Mouse (Mus musculus): ENCODE measurements around the gene Pigs. TPM values are rescaled to one million over a fixed set of nuclear protein-coding genes. Genes with fewer than 3 reads are reported as not detected.
A peak's percentile ranks its signal among the peaks of the same experiment; 100 is the strongest.

Pigs gene
- total RNA-seq (2022) = 10 to 100 TPM; 83.3 to 84.7 (median 83.9) TPM

- DNase-seq = peak; percentile 95
These were observed at the start of gene Pigs for GRCm38 (mm10) chr11:78327634-78328511. TSS of gene Pigs (plus strand) at chr11:78328415.

GRCm38 (mm10) chr11:78278853-78279252, 49.4 kb upstream of the Pigs start:
- DNase-seq = no peak

- no peak for DNase-seq
These were observed 48.6 kb upstream of the Pigs start for GRCm38 (mm10) chr11:78279586-78279985.

GRCm38 (mm10) chr11:78289146-78289763, 39.0 kb upstream of the Pigs start:
- no peak for DNase-seq

- no peak for DNase-seq
These were observed 37.6 kb upstream of the Pigs start, which contains the start of gene BC030499 for GRCm38 (mm10) chr11:78290654-78291053. TSS of gene BC030499 (plus strand) at chr11:78290841.

GRCm38 (mm10) chr11:78294585-78294984, 33.6 kb upstream of the Pigs start:
- no peak for DNase-seq

DNA sequence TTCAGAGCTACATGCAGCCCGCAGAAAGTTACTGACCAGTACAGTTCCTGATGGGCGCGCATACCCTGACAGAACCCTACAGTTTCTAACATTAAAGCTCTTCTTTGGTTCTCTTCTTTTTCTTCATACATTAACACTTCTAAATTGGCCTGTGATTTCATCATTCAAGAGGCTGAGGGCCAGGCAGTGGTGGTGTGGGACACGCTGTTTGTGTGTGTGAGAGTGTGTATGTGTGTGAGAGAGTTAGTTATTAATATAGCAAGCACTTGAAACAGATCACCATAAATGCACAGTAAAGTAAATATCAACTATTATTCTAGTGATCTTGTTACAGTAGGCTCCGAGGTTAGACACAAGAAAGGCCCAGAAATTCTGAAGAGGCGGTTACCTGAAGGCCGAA, 27.3 kb upstream of the Pigs start:
- DNase-seq = no peak

- peak; percentile 85 for DNase-seq
These were observed 26.7 kb upstream of the Pigs start, which contains the start of gene Spag5 for GRCm38 (mm10) chr11:78301357-78302084. TSS of gene Spag5 (plus strand) at chr11:78301529.

DNA sequence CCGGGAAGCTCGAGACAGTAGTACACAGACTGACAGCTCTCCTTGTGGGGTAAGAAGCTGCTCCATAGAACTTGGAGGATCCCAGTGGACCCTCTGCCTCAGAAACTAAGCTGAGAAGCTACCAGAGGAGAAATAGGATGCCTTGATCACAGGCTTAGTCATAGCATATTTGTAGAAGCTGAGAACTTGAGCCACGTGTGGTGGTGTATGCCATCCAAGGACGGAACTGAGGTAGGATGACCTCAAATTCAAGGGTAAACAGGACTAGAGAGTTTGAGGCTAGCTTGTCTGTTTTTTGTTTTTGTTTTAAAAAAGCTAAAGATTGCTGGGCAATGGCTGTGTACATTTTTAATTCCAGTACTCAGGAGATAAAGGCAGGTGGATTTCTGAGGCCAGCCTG, 22.9 kb upstream of the Pigs start:
- peak; percentile 55 for DNase-seq

DNA sequence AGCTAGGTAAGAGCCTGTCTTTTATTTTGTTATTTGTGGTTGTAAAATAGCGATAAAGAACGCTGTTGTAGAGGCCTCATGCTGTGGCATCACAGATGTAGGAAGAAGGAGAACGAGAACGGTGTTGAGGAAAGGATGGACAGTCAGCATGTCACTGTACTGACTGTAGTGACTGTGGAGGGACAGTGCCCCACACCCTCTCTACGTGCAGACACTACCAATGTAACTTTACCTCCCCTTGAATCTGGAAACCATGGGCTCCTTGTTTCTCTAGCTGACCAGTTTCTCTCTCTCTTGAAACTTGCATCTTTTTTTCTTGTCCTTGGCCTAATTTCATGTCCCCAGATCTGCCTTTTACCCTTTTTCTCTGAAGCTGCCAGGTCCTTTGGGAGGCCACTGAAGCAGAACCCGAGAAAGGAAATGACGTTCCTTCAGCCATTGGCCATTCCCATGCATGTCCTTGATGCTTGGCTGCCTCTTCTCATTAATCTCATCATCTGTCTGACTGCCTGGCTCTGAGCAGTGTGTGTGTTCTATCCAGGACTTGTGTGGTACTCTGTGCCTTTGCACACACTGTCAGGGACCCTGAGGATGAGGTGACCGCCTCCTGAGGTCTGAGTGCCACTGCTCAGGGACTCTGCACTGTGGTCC, 17.2 kb upstream of the Pigs start:
- peak; percentile 57 for DNase-seq

GRCm38 (mm10) chr11:78313662-78314061, 14.6 kb upstream of the Pigs start:
- no peak for DNase-seq

DNA sequence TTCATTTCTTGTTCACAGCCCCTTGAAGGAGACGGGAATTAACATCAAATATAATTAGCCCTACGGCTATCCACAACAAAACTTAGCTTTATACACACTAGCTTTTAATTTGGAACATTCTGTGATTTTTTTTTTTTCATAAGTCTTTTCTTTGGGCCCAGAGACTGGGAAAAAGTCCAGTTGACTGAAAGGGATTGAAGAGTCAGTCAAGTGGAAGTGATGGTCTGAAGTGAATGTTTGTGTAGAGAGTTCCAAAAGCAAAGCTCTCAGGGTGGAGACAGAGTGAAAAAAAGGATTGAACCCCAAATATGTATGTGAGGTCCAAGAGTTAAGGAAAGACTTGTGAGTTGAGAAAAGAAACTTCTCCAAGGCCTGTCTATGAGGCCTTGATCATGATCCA, 9.8 kb upstream of the Pigs start:
- no peak for DNase-seq

- no peak for DNase-seq
These were observed 6.0 kb upstream of the Pigs start for GRCm38 (mm10) chr11:78322076-78322831.

- peak; percentile 89 for DNase-seq
These were observed 5.4 kb upstream of the Pigs start, which contains the start of gene Aldoc for GRCm38 (mm10) chr11:78322860-78323259. TSS of gene Aldoc (plus strand) at chr11:78322968.

- DNase-seq = no peak
These were observed 4.0 kb upstream of the Pigs start for GRCm38 (mm10) chr11:78324000-78324785.

- DNase-seq = no peak
These were observed 3.2 kb upstream of the Pigs start for GRCm38 (mm10) chr11:78324965-78325364.

- no peak for DNase-seq
These were observed 1.0 kb upstream of the Pigs start for GRCm38 (mm10) chr11:78327215-78327614.

DNA sequence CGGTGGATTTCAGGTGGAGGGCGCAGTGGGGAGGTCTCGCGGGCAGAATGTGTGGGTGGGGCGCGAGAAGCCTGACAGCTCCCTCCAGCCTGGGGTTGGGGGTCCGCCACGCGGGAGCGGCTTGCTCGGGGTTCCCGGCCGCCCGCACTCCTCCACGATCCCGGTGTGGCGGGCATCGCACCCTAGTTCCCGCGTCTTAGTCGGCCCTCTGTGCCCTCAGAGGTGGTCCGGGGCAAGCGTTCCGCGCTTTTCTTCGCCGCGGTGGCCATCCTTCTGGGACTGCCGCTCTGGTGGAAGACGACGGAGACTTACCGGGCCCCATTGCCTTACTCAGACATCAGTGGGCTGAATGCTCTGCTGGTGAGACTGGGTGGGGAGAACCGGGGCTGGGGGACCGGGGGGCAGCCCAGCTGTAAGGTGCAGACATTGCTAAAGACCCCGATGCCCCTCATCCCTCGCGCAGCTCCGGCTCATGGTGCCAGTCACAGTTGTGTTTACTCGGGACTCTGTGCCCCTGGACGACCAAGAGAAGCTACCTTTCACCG, 369 bp downstream of the Pigs start:
- no peak for DNase-seq

DNA sequence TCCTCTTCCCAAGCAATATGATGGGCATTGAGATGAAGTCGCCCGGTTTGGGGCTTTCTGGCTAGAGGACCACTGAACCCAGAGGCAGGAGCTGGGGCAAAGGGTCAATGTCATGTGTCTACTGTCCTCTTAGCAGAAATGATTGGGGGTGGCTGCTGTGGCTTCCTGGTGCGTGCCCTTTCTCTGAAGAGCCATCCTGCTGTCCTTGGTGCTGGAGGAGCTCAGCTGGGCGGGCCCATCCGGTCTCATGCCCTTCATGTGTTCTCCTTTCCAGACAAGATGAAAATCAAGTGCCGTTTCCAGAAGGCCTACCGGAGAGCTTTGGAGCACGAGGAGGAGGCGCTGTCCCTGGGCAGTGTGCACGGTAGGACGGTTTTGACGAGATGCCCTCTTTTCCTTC, 4.5 kb downstream of the Pigs start:
- DNase-seq = no peak

GRCm38 (mm10) chr11:78333992-78334391, 5.8 kb downstream of the Pigs start:
- no peak for DNase-seq

DNA sequence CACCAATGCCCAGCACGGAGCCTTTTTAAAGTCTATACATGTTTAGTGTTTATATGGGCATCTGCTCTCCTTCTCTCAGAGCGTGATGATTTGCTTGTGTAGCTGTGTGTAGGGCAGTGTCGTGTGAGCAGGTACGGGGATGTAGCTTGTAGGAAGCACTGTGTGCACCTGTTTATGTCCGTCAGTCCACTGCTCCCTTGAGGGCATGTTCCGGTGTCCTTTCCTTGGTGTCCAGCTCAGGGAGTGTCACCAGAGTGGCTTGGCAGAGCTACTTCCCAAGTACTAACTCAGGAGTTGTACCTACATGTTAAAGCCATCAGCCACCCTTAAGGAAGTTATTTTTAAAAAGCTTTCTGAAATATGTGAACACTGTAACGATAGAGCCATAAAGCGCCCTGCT, 8.8 kb downstream of the Pigs start:
- DNase-seq = no peak
